8 mouse cellular contexts compared by ENCODE assay signal in the genomic region with DNA sequence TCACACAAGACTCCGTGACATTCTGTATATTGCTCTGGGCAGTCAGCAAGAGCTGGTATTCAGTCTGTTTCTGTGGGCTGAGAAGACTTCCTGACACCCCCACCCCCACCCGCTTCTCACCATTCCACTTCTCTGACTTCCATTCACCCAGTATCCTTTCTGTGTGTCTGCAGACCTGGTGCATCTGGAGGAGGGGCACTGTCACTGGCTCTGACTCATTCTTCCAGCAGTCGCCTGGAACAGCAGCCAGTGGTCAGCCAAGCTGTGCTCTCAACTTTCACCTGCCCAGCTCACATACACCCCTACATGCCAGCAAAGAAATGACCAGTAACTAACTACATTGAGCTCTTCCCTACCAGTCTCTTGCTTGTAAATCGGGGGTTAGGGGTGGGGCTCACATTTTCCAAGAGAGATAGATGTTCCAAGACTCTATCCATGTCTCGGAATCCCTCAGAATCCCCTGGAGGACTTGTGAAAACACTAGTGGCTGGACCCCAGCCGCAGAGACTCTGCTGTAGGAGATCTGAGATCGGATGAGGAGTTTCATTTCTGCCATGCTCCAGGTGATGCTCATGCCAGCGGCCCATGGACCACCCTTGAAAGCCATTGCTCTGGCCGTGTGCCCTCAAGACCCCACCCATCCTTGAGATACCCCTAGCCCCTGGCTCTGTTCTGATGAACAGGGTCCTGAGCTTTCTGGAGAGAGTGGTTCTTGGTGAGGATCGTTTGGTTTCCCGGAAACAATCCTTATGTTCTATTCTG. TPM values are rescaled to one million over a fixed set of nuclear protein-coding genes. Genes with fewer than 3 reads are reported as not detected.
A peak's percentile ranks its signal among the peaks of the same experiment; 100 is the strongest.
DNase-seq lines count a peak whose midpoint lies in the region; ATAC-seq and TF ChIP-seq lines count a peak whose summit lies in the region.

No protein-coding gene starts in this region.

- no peak for TF ChIP-seq POLR2A in thymus, adult 2 months (IDR thresholded peaks at IDR 0.05; ENCODE audit: control insufficient read depth, extremely low read depth, insufficient read depth, low read length, poor library complexity)

- H3K36me3 ChIP-seq in forebrain, embryonic 16.5 days (ENCODE audit: control insufficient read depth, insufficient read depth): no peaks in the 10 kb centered on the region
- H3K36me3 ChIP-seq in midbrain, embryonic 13.5 days: no peaks in the 10 kb centered on the region
- no peaks in the 10 kb centered on the region for H3K36me3 ChIP-seq in thymus, adult 2 months (ENCODE audit: control insufficient read depth, insufficient read depth, low read length)
- no peaks in the 10 kb centered on the region for H3K36me3 ChIP-seq in liver, embryonic 11.5 days (ENCODE audit: control insufficient read depth, insufficient read depth, low read length)

- no peaks in the 10 kb centered on the region for H3K9me3 ChIP-seq in forebrain, embryonic 16.5 days (ENCODE audit: control insufficient read depth, low read length)
- no peaks in the 10 kb centered on the region for H3K9me3 ChIP-seq in midbrain, embryonic 13.5 days
- no peaks in the 10 kb centered on the region for H3K9me3 ChIP-seq in liver, embryonic 11.5 days (ENCODE audit: control insufficient read depth, low read length)

- H3K9ac ChIP-seq in forebrain, embryonic 16.5 days (replicated peaks; ENCODE audit: low read depth, low read length): no peak overlapping the region; the same call in 1 of the 2 replicates
- H3K9ac ChIP-seq in midbrain, embryonic 13.5 days (replicated peaks): peak overlapping the region; percentile 16; the same call in 1 of the 2 replicates
- no peak overlapping the region for H3K9ac ChIP-seq in liver, embryonic 11.5 days (ENCODE audit: low read depth, low read length)

- H3K27ac ChIP-seq in forebrain, embryonic 16.5 days (ENCODE audit: low read length): peak overlapping the region; percentile 85
- H3K27ac ChIP-seq in midbrain, embryonic 13.5 days: peak overlapping the region; percentile 70
- no peak overlapping the region for H3K27ac ChIP-seq in thymus, adult 2 months (ENCODE audit: control insufficient read depth, insufficient read depth, low read length)
- H3K27ac ChIP-seq in liver, embryonic 11.5 days (ENCODE audit: low read depth, low read length): no peak overlapping the region

- no peak overlapping the region for H3K4me3 ChIP-seq in forebrain, embryonic 16.5 days (replicated peaks; ENCODE audit: low read length)
- H3K4me3 ChIP-seq in midbrain, embryonic 13.5 days (replicated peaks): no peak overlapping the region
- no peak overlapping the region for H3K4me3 ChIP-seq in thymus, adult 2 months (ENCODE audit: control insufficient read depth, insufficient read depth, low read length)
- H3K4me3 ChIP-seq in liver, embryonic 11.5 days (ENCODE audit: low read depth, low read length): no peak overlapping the region

- no peak for TF ChIP-seq CTCF in thymus, adult 2 months (IDR thresholded peaks at IDR 0.05; ENCODE audit: borderline replicate concordance, control insufficient read depth, extremely low read depth, insufficient read depth, low read length, poor library complexity)

- ATAC-seq in forebrain, embryonic 16.5 days: no peak
- peak; percentile 22; the same call in 1 of the 2 replicates for ATAC-seq in midbrain, embryonic 13.5 days
- no peak for ATAC-seq in liver, embryonic 11.5 days (replicated peaks; ENCODE audit: low FRiP score)

- WGBS in forebrain, embryonic 16.5 days: 65% methylated on average over 11 of the region's 11 CpGs
- WGBS in midbrain, embryonic 13.5 days: 83% methylated on average over 11 of the region's 11 CpGs
- WGBS in thymus, adult 2 months: 87% methylated on average over 11 of the region's 11 CpGs
- 74% methylated on average over 11 of the region's 11 CpGs for WGBS in liver, embryonic 11.5 days

- peak overlapping the region; percentile 47 for H3K4me2 ChIP-seq in forebrain, embryonic 16.5 days (ENCODE audit: low read length)
- H3K4me2 ChIP-seq in midbrain, embryonic 13.5 days (replicated peaks): 0 out of 2 replicates have a peak overlapping the region, but pooled peaks have one; percentile 38
- H3K4me2 ChIP-seq in liver, embryonic 11.5 days: no peak overlapping the region

- H3K4me1 ChIP-seq in forebrain, embryonic 16.5 days (replicated peaks; ENCODE audit: control insufficient read depth, insufficient read depth, low read length): peaks cover 34% of the 10 kb centered on the region
- H3K4me1 ChIP-seq in midbrain, embryonic 13.5 days (replicated peaks): peaks cover 31% of the 10 kb centered on the region
- H3K4me1 ChIP-seq in thymus, adult 2 months (replicated peaks; ENCODE audit: control insufficient read depth, insufficient read depth, low read length): no peaks in the 10 kb centered on the region
- H3K4me1 ChIP-seq in liver, embryonic 11.5 days (replicated peaks; ENCODE audit: control insufficient read depth, insufficient read depth, low read length): no peaks in the 10 kb centered on the region

- peak; percentile 14 for DNase-seq in kidney, adult 11 months
- no peak for DNase-seq in kidney, adult 9 months
- DNase-seq in NIH3T3 (ENCODE audit: low read depth): peak; percentile 13
- DNase-seq in thymus, adult 2 months: no peak
- DNase-seq in urinary bladder, adult 18-20 months (ENCODE audit: low spot score in 2 of 2): no peak
- no peak for DNase-seq in liver, embryonic 11.5 days (ENCODE audit: low spot score)

- H3K27me3 ChIP-seq in forebrain, embryonic 16.5 days (replicated peaks; ENCODE audit: control insufficient read depth, insufficient read depth, low read length): no peaks in the 10 kb centered on the region
- no peaks in the 10 kb centered on the region for H3K27me3 ChIP-seq in midbrain, embryonic 13.5 days
- no peaks in the 10 kb centered on the region for H3K27me3 ChIP-seq in thymus, adult 2 months (ENCODE audit: control insufficient read depth, insufficient read depth, low read length)
- no peaks in the 10 kb centered on the region for H3K27me3 ChIP-seq in liver, embryonic 11.5 days (replicated peaks; ENCODE audit: control insufficient read depth, insufficient read depth, low read length)

RNA-seq across cellular contexts. Expression of gene Kif5c, which starts 47.8 kb away (rescaled TPM):
- polyA plus RNA-seq in forebrain, embryonic 16.5 days (2015; fragmentation: Nextera tagmentation; extraction: Ambion mirVana): 173 and 180 TPM in 2 replicates
- 180 and 183 TPM in 2 replicates for polyA plus RNA-seq in midbrain, embryonic 13.5 days (2015; fragmentation: Nextera tagmentation; extraction: Ambion mirVana)
- 0.40 and 1.4 TPM in 2 replicates for polyA plus RNA-seq in thymus, adult 2 months (2012; rRNA removed)
- 0.78 and 1.2 TPM in 2 replicates for polyA plus RNA-seq in liver, embryonic 11.5 days (2014; fragmentation: Nextera tagmentation; extraction: Ambion mirVana)

Comparison
In these comparisons a context has a peak if more than half of its experiments do, and no peak if none do; other contexts are left out.
1. DNase-seq: peak in kidney, adult 11 months (single experiment) and NIH3T3 (single experiment); none in kidney, adult 9 months (single experiment), thymus, adult 2 months (single experiment), urinary bladder, adult 18-20 months (0 of 2) and liver, embryonic 11.5 days (single experiment).
2. H3K27ac ChIP-seq: peak in forebrain, embryonic 16.5 days (single experiment) and midbrain, embryonic 13.5 days (single experiment); none in thymus, adult 2 months (single experiment) and liver, embryonic 11.5 days (single experiment).
3. RNA of gene Kif5c, which starts 47.8 kb away (polyA plus RNA-seq): 180 to 183 TPM in midbrain, embryonic 13.5 days and 173 to 180 TPM in forebrain, embryonic 16.5 days; 0.78 to 1.2 TPM in liver, embryonic 11.5 days and 0.40 to 1.4 TPM in thymus, adult 2 months; every median in the first group is over 10 times any median in the second.